Mouse (Mus musculus) small intestine, adult 2 months (tissue): Measurements from ENCODE around the gene Corin. TPM values are rescaled to one million over a fixed set of nuclear protein-coding genes. Genes with fewer than 3 reads are reported as not detected.

Experiments
- H3K27ac ChIP-seq: fragments of 200-500 bp; 2 replicates; pipeline ENCODE4 v1.5.1; 2012; ENCODE audit warnings: low read depth, low read length, control low read depth, inconsistent platforms; ENCODE audit not compliant: insufficient read depth
- H3K27me3 ChIP-seq: fragments of 200-500 bp; 2 replicates; pipeline ENCODE4 v1.6.1; 2012; ENCODE audit warnings: mild to moderate bottlenecking, moderate library complexity, low read length, inconsistent platforms; ENCODE audit not compliant: control insufficient read depth, insufficient read depth
- H3K36me3 ChIP-seq: fragments of 200-500 bp; 2 replicates; pipeline ENCODE4 v1.6.1; 2012; ENCODE audit warnings: mild to moderate bottlenecking, low read length, control low read depth, inconsistent platforms; ENCODE audit not compliant: control insufficient read depth, insufficient read depth
- H3K4me1 ChIP-seq: fragments of 200-500 bp; 2 replicates; pipeline ENCODE4 v1.6.1; 2012; ENCODE audit warnings: low read length, inconsistent platforms, mixed read lengths; ENCODE audit not compliant: control insufficient read depth, insufficient read depth, insufficient read length
- H3K4me3 ChIP-seq: fragments of 200-500 bp; 2 replicates; pipeline ENCODE4 v1.5.1; 2012; ENCODE audit warnings: low read depth, mild to moderate bottlenecking, control low read depth, inconsistent platforms, low read length, moderate library complexity
- CTCF ChIP-seq: fragments of 200-500 bp; IDR thresholded peaks from 2 replicates; pipeline ENCODE4 v1.5.1; 2012; ENCODE audit warnings: low read depth, mild to moderate bottlenecking, control low read depth, inconsistent platforms, low read length, moderate library complexity, mixed read lengths; ENCODE audit not compliant: insufficient replicate concordance, insufficient read length; ENCODE audit errors: extremely low read depth
- POLR2A ChIP-seq: fragments of 200-500 bp; IDR thresholded peaks from 2 replicates; pipeline ENCODE4 v1.6.1; 2012; ENCODE audit warnings: low read depth, mild to moderate bottlenecking, control low read depth, inconsistent platforms, low read length, moderate library complexity
- WGBS: fragments of 180-500 bp; shearing (Covaris S2); methylation state at CpG from one replicate; pipeline ENCODE4 v1.1.7; 2018; 5-methylcytosine and 5-hydroxymethylcytosine counted together
- polyA plus RNA-seq: library from polyadenylated mRNA; depleted of rRNA; stranded (reverse); fragments of >200 nt; gene quantifications from 2 replicates; pipeline ENCODE4 v1.2.3, GENCODE M21; 2012

Corin gene
- polyA plus RNA-seq, 1 experiment: not detected

DNA sequence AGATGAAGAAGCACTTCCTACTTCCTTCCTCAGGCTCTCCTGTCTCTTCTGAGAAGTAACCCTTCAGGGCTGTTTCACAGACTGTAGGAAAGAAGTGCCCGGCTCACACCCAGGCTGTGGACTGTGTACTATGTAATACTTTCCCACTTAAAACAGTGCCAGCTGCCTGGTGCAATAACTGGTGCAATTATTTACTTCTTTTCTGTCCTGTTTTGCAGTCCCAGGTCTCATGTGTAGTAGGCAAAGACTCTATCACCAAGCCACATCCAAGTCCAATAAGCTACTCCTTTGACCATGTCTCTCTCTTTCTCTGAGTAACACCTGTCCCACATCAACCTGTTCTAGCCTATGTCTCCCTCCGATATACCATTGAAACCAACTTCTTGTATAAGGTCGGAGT lies 93.4 kb downstream of the Corin start:
- TF ChIP-seq POLR2A (no peak), CTCF (no peak)
- WGBS: 76% methylated on average over 3 of the region's 3 CpGs
- H3K27ac ChIP-seq: no peak overlapping the region

DNA sequence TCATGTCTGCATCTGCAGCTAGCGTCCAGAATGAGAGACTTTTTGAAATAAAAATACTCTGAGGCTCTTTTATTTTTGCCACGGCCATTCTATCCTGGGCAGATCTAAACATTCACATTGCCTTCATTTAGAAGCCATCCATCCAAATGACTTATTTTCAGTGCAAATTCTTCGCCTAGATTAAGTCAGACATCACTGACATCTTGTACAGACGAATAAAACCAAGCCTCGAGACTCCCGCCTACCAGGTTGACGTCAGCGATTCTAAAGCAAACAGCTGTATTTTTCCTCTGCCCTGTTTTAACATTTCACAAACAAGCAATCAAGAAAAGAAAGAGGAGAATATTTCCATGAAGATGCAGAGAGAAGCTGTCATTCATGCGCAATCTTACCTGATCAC lies 100.9 kb downstream of the Corin start:
- H3K27me3 ChIP-seq: no peaks in the 10 kb centered on the region
- no peaks in the 10 kb centered on the region for H3K4me1 ChIP-seq
- no peak overlapping the region for H3K27ac ChIP-seq
- H3K36me3 ChIP-seq: no peaks in the 10 kb centered on the region
- no peak for TF ChIP-seq CTCF
- no peak for TF ChIP-seq POLR2A
- no peak overlapping the region for H3K4me3 ChIP-seq
- WGBS: 75% methylated on average over 9 of the region's 9 CpGs

More for the DNA sequence above, 93.4 kb downstream of the Corin start:
- H3K4me3 ChIP-seq: no peak overlapping the region
- no peaks in the 10 kb centered on the region for H3K27me3 ChIP-seq
- no peaks in the 10 kb centered on the region for H3K4me1 ChIP-seq
- no peaks in the 10 kb centered on the region for H3K36me3 ChIP-seq

DNA sequence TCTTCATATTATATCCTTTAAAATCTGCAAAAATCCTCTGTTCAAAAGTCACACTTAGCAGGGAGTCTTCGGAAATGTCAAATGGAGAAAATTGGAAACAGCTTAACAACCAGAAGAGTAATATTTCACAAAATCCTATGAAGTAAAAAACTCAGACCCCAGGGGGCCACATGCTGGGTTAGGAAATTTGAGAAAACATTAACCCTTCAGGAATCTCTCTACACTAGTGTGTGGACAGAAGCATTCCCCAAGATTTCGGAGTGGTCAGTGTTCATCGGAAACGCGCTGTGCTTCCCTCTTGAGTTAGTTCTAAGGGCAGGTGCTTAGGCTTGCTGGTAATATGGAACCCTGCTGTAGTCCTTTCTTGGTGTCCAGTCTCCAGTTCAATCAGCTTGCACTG lies 101.4 kb downstream of the Corin start:
- no peak for TF ChIP-seq POLR2A
- no peak for TF ChIP-seq CTCF
- WGBS: 85% methylated on average over 5 of the region's 5 CpGs

DNA sequence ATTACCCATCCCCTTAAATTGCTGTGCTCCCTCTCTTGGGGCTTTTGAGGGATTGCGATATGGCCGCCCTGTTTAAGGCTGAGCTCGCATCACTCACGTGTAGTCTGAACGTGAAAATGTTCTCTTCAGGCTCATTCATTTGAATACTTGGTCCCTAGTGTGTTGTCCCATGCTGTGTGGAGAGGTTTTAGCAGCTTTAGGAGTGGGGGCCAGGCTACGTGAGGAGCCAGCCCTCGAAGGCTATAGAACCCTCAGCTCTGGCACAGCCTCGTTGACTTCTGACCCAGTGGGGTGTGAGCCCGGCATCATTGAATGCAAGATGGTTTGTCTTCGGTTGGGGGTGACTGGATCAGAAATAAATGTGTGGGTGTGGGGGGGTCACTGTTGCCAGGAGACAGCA lies 102.5 kb downstream of the Corin start:
- Histone ChIP-seq H3K36me3 (no peaks in the 10 kb centered on the region), H3K27ac (no peak overlapping the region), H3K27me3 (no peaks in the 10 kb centered on the region), H3K4me3 (no peak overlapping the region), H3K4me1 (no peaks in the 10 kb centered on the region)
- 77% methylated on average over 10 of the region's 10 CpGs for WGBS
- TF ChIP-seq POLR2A: no peak
- TF ChIP-seq CTCF: no peak

More for the DNA sequence above, 101.4 kb downstream of the Corin start:
- no peaks in the 10 kb centered on the region for H3K27me3 ChIP-seq
- no peaks in the 10 kb centered on the region for H3K36me3 ChIP-seq
- H3K4me3 ChIP-seq: no peak overlapping the region
- no peak overlapping the region for H3K27ac ChIP-seq
- no peaks in the 10 kb centered on the region for H3K4me1 ChIP-seq

DNA sequence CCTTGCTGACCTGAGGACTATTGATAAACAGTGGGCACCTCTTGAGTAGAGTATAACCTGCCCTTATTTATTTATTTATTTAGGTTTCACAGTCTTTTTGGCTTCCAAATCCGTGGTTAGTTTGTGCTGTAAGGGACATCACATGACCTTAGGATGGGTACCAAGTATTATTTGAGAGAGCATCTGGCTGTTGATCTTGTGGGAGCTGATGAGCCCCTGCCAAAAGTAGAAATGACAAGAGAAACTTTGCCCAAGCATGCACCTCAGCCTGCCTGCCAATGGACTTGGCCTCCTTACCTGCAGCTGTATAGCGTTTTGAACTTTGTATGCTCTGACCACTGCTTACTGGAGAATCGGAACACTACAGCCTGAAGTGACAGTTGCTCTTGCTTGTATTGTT lies 103.0 kb downstream of the Corin start:
- no peak for TF ChIP-seq CTCF
- no peak for TF ChIP-seq POLR2A

DNA sequence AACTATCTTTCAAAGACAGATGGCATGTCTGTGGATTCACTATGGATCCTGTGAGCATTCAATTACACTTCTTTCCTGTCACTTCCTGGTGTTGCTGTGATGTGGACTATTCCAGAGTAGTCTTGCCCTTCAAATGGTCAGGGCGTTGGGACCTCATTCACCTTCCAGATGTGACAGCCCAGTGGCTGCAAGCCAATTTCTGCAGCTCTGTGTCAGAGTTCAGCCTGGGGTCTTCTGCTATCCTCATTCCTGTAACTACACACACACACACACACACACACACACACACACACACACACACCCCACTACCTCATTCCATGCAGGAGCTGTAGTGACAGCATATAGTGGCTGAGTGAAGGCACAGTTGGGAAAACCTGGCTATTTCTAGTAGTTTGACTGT lies 122.1 kb downstream of the Corin start:
- Histone ChIP-seq H3K4me3 (no peak overlapping the region), H3K27me3 (no peaks in the 10 kb centered on the region), H3K27ac (no peak overlapping the region), H3K36me3 (no peaks in the 10 kb centered on the region), H3K4me1 (no peaks in the 10 kb centered on the region)
- 40% methylated on average over 1 of the region's 1 CpGs for WGBS
- TF ChIP-seq CTCF: no peak
- no peak for TF ChIP-seq POLR2A

More for the DNA sequence above, 103.0 kb downstream of the Corin start:
- no peak overlapping the region for H3K4me3 ChIP-seq
- no peaks in the 10 kb centered on the region; the same call in 1 of the 2 replicates for H3K27me3 ChIP-seq
- WGBS: 75% methylated on average over 3 of the region's 3 CpGs
- H3K27ac ChIP-seq: no peak overlapping the region
- H3K36me3 ChIP-seq: no peaks in the 10 kb centered on the region
- H3K4me1 ChIP-seq: no peaks in the 10 kb centered on the region

DNA sequence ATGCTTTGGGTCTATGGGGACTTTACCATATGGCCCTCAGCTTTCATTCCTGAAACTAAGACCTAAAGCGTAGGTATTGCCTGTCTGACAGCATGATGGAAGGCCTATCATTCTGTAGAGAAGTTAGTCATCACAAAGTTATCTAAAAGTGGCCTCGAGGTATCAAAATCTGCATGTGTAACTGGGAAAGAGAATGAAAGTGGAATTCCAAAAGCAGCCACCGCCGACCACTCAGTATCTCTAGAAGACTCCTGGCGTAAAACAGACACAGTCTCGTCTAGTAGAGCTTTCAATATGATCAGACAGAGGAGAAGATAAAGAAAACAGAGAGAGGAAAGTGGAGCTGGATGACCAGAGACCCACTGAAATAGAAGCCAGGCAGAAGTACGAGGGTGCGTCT lies 123.7 kb downstream of the Corin start:
- TF ChIP-seq CTCF: no peak
- no peak for TF ChIP-seq POLR2A
- no peak overlapping the region for H3K27ac ChIP-seq
- no peaks in the 10 kb centered on the region for H3K36me3 ChIP-seq
- WGBS: 76% methylated on average over 8 of the region's 8 CpGs
- H3K4me3 ChIP-seq: no peak overlapping the region
- no peaks in the 10 kb centered on the region for H3K27me3 ChIP-seq
- no peaks in the 10 kb centered on the region for H3K4me1 ChIP-seq

DNA sequence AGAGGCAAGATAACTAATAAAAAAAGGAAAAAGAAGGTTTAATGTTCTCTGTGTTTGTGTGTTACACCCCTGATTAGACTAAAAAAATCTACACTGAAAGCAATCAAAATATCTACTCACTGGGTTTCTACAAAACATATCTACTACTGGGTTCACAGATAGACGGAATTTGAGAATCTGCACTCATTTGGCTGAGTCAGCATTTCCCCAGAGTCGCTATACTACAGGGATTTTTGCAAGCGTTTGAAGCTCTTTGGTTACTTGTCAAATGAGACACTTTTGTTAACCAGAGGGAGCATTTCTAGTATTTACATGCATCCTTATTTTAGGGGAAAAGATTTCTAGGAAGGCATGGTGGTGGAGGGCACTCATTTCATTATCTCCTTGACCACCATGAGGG lies 136.3 kb downstream of the Corin start:
- no peaks in the 10 kb centered on the region for H3K27me3 ChIP-seq
- 87% methylated on average over 3 of the region's 3 CpGs for WGBS

More for the DNA sequence above, 136.3 kb downstream of the Corin start:
- no peak for TF ChIP-seq POLR2A
- no peak for TF ChIP-seq CTCF
- H3K27ac ChIP-seq: no peak overlapping the region
- no peaks in the 10 kb centered on the region for H3K36me3 ChIP-seq
- no peak overlapping the region for H3K4me3 ChIP-seq
- H3K4me1 ChIP-seq: no peaks in the 10 kb centered on the region
